Mouse (Mus musculus): ENCODE data around the gene Haghl.

The Haghl gene

DNA sequence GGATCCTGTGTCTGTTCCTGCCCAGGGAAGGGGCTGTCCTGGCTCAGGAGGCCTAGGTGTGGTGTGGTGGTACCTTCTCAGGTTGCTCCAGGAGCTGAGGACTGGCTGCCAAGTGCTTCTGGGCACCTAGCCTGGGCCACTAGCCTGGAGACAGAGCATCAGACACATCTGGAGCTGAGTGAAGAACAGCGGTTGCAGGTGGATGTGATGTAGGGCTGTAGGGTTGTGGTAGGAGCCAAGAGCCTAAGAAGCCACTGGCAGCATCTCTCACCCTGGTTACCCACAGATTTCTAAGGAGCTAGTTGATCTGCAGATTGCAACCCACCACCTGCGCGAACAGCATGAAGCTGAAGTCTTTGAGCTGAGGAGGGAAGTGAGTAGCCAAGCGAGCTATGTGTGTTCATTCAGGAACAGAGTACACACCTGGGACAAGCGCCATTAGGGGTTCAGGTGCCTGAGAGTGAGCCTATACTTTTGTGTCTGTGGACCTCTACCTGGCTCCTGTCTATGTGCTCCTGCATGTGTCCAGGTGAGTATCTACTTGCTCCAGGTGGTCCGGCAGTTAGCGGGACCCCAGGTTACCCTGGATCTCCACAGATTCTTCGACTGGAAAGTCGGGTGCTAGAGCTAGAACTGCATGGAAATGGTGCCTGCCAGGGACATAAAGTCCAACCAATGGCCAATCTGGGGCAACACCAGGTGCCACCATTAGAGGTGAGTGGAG is 1.5 kb upstream of the Haghl start:
- DNase-seq (ENCODE audit: extremely low spot score, low spot score) = no peak

- DNase-seq (ENCODE audit: extremely low spot score, low spot score) = no peak
These were observed 807 bp upstream of the Haghl start, which contains the start of gene Ccdc78 for GRCm38 (mm10) chr17:25786280-25786679. Ccdc78 (plus strand) TSS chr17:25786580.

GRCm38 (mm10) chr17:25783861-25784574 is 1.5 kb downstream of the Haghl start:
- DNase-seq (ENCODE audit: extremely low spot score, low spot score) = no peak

DNA sequence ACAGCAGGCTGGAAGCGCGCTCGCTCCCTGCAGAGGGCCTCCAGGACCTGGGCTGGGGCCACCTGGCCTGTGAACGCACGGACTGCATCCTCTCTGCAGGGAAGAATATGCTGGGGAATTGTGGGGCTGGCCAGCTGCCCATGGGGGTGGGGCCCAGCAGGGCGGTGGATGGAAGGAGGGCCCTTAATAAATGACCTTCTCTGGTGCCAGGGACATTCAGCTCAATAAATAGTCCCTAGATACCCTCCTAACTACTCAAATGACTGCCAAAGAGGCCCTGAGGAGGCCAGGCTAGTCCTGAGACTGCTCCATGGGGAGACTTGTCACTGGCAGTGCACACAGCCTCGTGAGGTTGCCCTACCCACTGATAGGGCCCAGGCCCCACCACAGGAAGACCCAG is 2.4 kb downstream of the Haghl start:
- no peak for DNase-seq (ENCODE audit: extremely low spot score, low spot score)

DNA sequence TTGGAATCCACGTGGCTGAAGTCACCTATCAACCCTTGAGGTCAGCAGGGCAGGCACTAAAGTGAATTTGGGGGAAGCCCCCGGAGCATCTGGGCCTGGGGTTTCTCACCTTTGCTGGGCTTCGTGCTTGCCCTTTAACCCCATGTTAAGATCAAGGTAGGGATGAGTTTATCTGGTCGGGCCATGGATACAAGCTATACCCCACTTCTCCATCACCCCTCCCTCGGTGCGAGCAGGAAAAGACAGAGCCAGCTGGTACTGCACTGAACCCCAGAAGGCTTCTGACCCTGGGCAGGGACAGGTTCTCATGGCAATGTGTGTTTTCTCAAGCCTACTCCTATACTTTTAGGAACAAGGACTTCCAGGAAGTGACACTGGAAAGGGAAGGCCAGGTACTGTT is 4.1 kb downstream of the Haghl start:
- DNase-seq (ENCODE audit: extremely low spot score, low spot score) = no peak

DNA sequence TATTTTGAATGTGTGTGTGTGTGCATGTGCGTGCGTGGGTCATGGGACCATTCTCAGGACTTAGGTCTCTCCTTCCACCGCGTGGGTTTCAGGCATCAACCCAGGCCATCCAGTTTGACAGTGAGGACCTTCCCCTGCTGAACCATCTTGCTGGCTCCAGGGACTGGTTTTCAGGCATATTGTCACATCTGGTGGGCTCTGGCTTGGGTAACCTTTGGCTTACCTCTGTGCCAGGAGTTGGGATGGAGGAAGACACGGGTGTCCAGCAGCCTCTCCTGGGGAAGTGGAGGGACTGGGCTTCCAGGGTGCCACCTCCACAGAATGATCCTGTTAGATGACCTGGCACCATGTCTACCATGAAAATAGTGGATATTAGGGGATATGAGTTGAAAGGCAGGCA is 7.5 kb downstream of the Haghl start:
- DNase-seq (ENCODE audit: extremely low spot score, low spot score) = no peak

- DNase-seq (ENCODE audit: extremely low spot score, low spot score) = no peak
These were observed 10.0 kb downstream of the Haghl start for GRCm38 (mm10) chr17:25775318-25776062.

GRCm38 (mm10) chr17:25773549-25774120 is 11.8 kb downstream of the Haghl start, which contains the start of gene Narfl:
Narfl (plus strand) TSS chr17:25773776.
- peak; percentile 99 for DNase-seq (ENCODE audit: extremely low spot score, low spot score)

- DNase-seq (ENCODE audit: extremely low spot score, low spot score) = no peak
These were observed 16.1 kb downstream of the Haghl start for GRCm38 (mm10) chr17:25769331-25769730.

DNA sequence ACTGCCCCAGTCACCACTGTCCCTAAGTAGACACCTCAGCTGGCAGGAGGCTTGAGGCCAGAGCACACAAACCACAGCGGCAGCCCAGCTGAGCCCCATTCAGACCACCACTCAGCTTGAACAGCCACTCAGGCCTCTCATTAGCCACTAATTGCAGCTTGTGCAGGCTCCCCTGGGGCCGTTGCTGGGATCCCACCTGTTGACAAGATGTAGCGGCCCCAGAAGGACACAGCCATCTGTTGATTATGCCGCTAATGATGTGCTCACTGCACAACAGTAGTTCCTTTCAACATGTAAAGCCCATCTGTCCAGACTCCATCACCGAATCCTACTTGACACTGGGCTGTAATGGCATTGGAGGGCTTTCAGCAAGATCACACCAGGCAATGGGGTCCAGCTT is 19.6 kb downstream of the Haghl start:
- no peak for DNase-seq (ENCODE audit: extremely low spot score, low spot score)

- no peak for DNase-seq (ENCODE audit: extremely low spot score, low spot score)
These were observed 22.9 kb downstream of the Haghl start for GRCm38 (mm10) chr17:25762591-25762990.

- no peak for DNase-seq (ENCODE audit: extremely low spot score, low spot score)
These were observed 23.9 kb downstream of the Haghl start for GRCm38 (mm10) chr17:25761561-25761970.

- DNase-seq (ENCODE audit: extremely low spot score, low spot score) = no peak
These were observed 25.3 kb downstream of the Haghl start for GRCm38 (mm10) chr17:25760148-25760547.

DNA sequence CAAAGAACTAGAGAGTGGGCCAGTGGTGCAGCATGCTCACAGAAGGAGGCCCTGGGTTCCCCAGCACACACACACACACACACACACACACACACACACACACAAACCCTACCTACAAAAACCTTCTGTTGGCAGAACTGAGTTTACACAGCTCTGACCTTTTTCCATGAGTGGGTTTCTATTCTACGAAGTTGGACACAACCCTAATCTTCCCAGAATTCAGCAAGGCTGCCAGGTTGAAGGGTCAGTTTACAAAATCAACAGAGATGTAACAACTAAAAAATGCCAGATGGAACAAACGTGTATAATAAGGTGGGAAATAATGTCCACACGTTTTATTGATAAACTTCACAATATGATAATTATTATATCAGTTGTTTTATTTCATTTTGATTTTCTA is 27.8 kb downstream of the Haghl start:
- DNase-seq (ENCODE audit: extremely low spot score, low spot score) = no peak

DNA sequence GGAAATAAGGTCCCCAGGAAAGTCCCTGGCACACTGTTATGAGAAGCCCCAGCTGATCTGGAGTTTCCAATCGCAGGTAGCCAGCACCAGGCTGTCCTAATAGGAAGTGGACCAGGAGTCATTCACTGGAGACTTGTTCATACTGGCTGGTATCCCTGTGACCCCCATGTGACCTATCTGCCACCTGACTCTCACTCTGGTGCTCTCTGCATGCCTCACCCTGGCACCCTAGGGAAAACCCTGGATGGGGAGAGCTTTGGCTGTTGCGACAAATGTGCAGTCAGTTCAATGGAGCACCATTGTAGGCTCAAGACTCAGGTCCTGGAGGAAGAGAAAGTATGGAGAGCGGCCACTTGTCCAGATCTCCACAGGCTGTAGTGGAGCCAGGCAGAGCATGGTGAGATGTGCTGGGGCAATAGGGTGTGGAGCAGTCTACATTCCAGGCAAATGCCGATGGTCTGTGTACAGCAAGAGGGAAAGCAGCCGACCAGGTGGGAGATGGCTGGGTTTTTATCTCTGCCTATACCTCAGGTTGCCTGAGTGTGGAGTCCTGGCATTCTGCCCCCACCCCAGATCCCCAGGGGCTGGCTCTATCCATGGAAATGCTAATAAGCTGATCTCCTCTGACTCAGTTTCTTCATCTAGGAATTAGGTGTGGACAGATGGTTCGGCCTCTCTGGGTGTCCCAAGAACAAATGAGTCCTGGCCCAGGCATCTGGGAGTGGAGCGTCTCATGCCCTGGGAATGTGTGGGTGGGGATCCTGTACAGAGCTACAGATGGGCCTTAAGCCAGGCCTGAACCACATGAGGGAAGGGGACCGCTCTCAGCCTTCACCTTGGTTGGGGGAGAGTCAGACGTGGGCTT is 28.9 kb downstream of the Haghl start:
- DNase-seq (ENCODE audit: extremely low spot score, low spot score) = no peak

GRCm38 (mm10) chr17:25755627-25756377 is 29.7 kb downstream of the Haghl start:
- no peak for DNase-seq (ENCODE audit: extremely low spot score, low spot score)

- DNase-seq (ENCODE audit: extremely low spot score, low spot score) = no peak
These were observed 30.4 kb downstream of the Haghl start for GRCm38 (mm10) chr17:25755086-25755485.

GRCm38 (mm10) chr17:25754241-25754640 is 31.2 kb downstream of the Haghl start, which contains the start of gene Msln:
Msln (minus strand) TSS chr17:25754378.
- DNase-seq (ENCODE audit: extremely low spot score, low spot score) = no peak

GRCm38 (mm10) chr17:25751446-25751845 is 34.0 kb downstream of the Haghl start:
- DNase-seq (ENCODE audit: extremely low spot score, low spot score) = no peak

GRCm38 (mm10) chr17:25749314-25749713 is 36.2 kb downstream of the Haghl start:
- no peak for DNase-seq (ENCODE audit: extremely low spot score, low spot score)
